Mouse (Mus musculus) ES-E14 (cell line): ENCODE results near the gene Col8a2. TPM values are rescaled to one million over a fixed set of nuclear protein-coding genes. Genes with fewer than 3 reads are reported as not detected.

ENCODE experiments used
- DNase-seq: peaks from one replicate; pipeline ENCODE4 v3.0.0-alpha.2; 2013; ENCODE audit warnings: low read depth, low spot score
- H3K27ac ChIP-seq: 2 replicates; pipeline ENCODE4 v1.5.1; 2012; ENCODE audit warnings: low read depth, mild to moderate bottlenecking, low read length, moderate library complexity, mixed read lengths; ENCODE audit not compliant: poor library complexity, insufficient read depth, severe bottlenecking
- H3K36me3 ChIP-seq: 2 replicates; pipeline ENCODE4 v1.6.1; 2012; ENCODE audit warnings: mild to moderate bottlenecking, low read length, moderate library complexity, mixed read lengths; ENCODE audit not compliant: control insufficient read depth, poor library complexity, insufficient read depth, severe bottlenecking
- H3K4me1 ChIP-seq, 2 experiments: fragments of 150-350 bp in 1 of 2; sonication (generic) in 1 of 2; 2 replicates each; pipeline ENCODE4 v1.6.1; 2012; ENCODE audit warnings: low read length in 2 of 2, mild to moderate bottlenecking in 1 of 2, mixed read lengths in 1 of 2; ENCODE audit not compliant: control insufficient read depth in 2 of 2, insufficient read depth in 2 of 2, poor library complexity in 1 of 2
- H3K4me3 ChIP-seq, 2 experiments: fragments of 150-350 bp in 1 of 2; sonication (generic) in 1 of 2; 2 replicates each; pipeline ENCODE4 v1.5.1; 2012; ENCODE audit warnings: low read length in 2 of 2, low read depth in 1 of 2, mild to moderate bottlenecking in 1 of 2, mixed read lengths in 1 of 2; ENCODE audit not compliant: insufficient read depth in 1 of 2, poor library complexity in 1 of 2, severe bottlenecking in 1 of 2
- H3K9ac ChIP-seq: 2 replicates; pipeline ENCODE4 v1.6.1; 2012; ENCODE audit warnings: low read depth, mild to moderate bottlenecking, low read length, mixed read lengths; ENCODE audit not compliant: poor library complexity, insufficient read depth, severe bottlenecking
- H3K9me3 ChIP-seq: fragments of 150-350 bp; sonication (generic); 2 replicates; pipeline ENCODE4 v1.6.1; 2012; ENCODE audit warnings: low read depth, mild to moderate bottlenecking, low read length; ENCODE audit not compliant: control insufficient read depth, insufficient read depth
- CHD2 ChIP-seq: IDR thresholded peaks from 2 replicates; pipeline ENCODE4 v1.6.1; 2014; ENCODE audit warnings: mild to moderate bottlenecking, low read depth, low read length, inconsistent platforms
- HCFC1 ChIP-seq: IDR thresholded peaks from 2 replicates; pipeline ENCODE4 v1.6.1; 2012; ENCODE audit warnings: low read length, inconsistent platforms, borderline replicate concordance; ENCODE audit not compliant: insufficient read depth
- MAFK ChIP-seq: IDR thresholded peaks from 2 replicates; pipeline ENCODE4 v1.6.1; 2014; ENCODE audit warnings: mild to moderate bottlenecking, low read depth, low read length, inconsistent platforms; ENCODE audit not compliant: insufficient read depth
- ZNF384 ChIP-seq: IDR thresholded peaks from 2 replicates; pipeline ENCODE4 v1.6.1; 2012; ENCODE audit warnings: low read depth, low read length, inconsistent platforms
- in situ Hi-C, 2 experiments: fragments of 600-800 bp; cut with MboI; formaldehyde crosslinking; loops; one replicate each; pipeline ENCODE4 v1.15.1; 2025; ENCODE audit warnings: low sequenced_read_pairs in 2 of 2, inconsistent platforms in 1 of 2; ENCODE audit not compliant: unreplicated experiment in 2 of 2
- total RNA-seq: library from RNA; depleted of rRNA; stranded (reverse); fragments of 300-350 nt; gene quantifications from 2 replicates; pipeline ENCODE4 v1.2.3, GENCODE M21; 2012; rRNA removed

The Col8a2 gene
- total RNA-seq, 1 experiment: 3.7 TPM

- DNase-seq: no peak
- Histone ChIP-seq H3K36me3 (peaks cover 12% of the 10 kb centered on the region), H3K27ac (no peak overlapping the region), H3K4me3 (no peak overlapping the region), H3K9me3 (0 out of 2 replicates have a peak, but pooled peaks cover 2% of the 10 kb centered on the region), H3K4me1 (no peaks in the 10 kb centered on the region), H3K9ac (no peak overlapping the region)
- TF ChIP-seq HCFC1 (no peak), MAFK (no peak), CHD2 (no peak), ZNF384 (no peak)
- in situ Hi-C loops: no loop called here
Observed at GRCm38 (mm10) chr4:126360069-126360468, 73.5 kb downstream of the Col8a2 start.

Other genes starting within 250 kb of the Col8a2 start
- gene Mrps15, start 239.9 kb upstream of the Col8a2 start, total RNA-seq: 57.6 and 61.1 TPM in 2 replicates
- 5.9 and 7.2 TPM in 2 replicates for gene Oscp1, start 228.2 kb upstream of the Col8a2 start, total RNA-seq
- 15.0 and 21.8 TPM in 2 replicates for gene Lsm10, start 190.2 kb upstream of the Col8a2 start, total RNA-seq
- 20.1 and 20.2 TPM in 2 replicates for gene Stk40, start 182.8 kb upstream of the Col8a2 start, total RNA-seq
- 44.2 and 48.7 TPM in 2 replicates for gene Eva1b, start 139.0 kb upstream of the Col8a2 start, total RNA-seq
- 2.4 and 3.0 TPM in 2 replicates for gene Sh3d21, start 123.3 kb upstream of the Col8a2 start, total RNA-seq
- 202 and 211 TPM in 2 replicates for gene Thrap3, start 84.0 kb upstream of the Col8a2 start, total RNA-seq
- gene Map7d1, start 30.4 kb upstream of the Col8a2 start, total RNA-seq: 20.9 and 27.1 TPM in 2 replicates
- gene Trappc3, start 24.5 kb upstream of the Col8a2 start, total RNA-seq: 54.8 and 54.9 TPM in 2 replicates
- gene Adprhl2, start 34.9 kb downstream of the Col8a2 start, total RNA-seq: 50.5 and 56.9 TPM in 2 replicates
- 1.7 and 2.9 TPM in 2 replicates for gene Tekt2, start 38.9 kb downstream of the Col8a2 start, total RNA-seq
- 17.6 and 17.8 TPM in 2 replicates for gene Ago3, start 142.8 kb downstream of the Col8a2 start, total RNA-seq
- 15.8 and 22.6 TPM in 2 replicates for gene Ago1, start 181.8 kb downstream of the Col8a2 start, total RNA-seq
- gene Ago4, start 246.7 kb downstream of the Col8a2 start, total RNA-seq: 0.16 and 0.18 TPM in 2 replicates